Mouse (Mus musculus): ENCODE measurements around the gene Zdhhc23. TPM values are rescaled to one million over a fixed set of nuclear protein-coding genes. Genes with fewer than 3 reads are reported as not detected.

Gene Zdhhc23
- polyA plus RNA-seq, 1 experiment from 2014 or later, result 5.1 TPM

GRCm38 (mm10) chr16:43954913-43955312, 24.7 kb downstream of the Zdhhc23 start:
- WGBS, result 87% methylated on average over 6 of the region's 6 CpGs
- Histone ChIP-seq H3K9me3 (replicated peaks; ENCODE audit: control insufficient read depth, low read length, poor library complexity, severe bottlenecking) (no peaks in the 10 kb centered on the region), H3K27ac (ENCODE audit: low read length) (no peak overlapping the region), H3K27me3 (ENCODE audit: control insufficient read depth, insufficient read depth, low read depth, low read length) (no peaks in the 10 kb centered on the region), H3K4me1 (ENCODE audit: control insufficient read depth, insufficient read depth, low read length) (no peaks in the 10 kb centered on the region), H3K36me3 (ENCODE audit: control insufficient read depth, insufficient read depth, low read length) (no peaks in the 10 kb centered on the region), H3K4me3 (ENCODE audit: low read depth, low read length) (no peak overlapping the region), H3K4me2 (ENCODE audit: low read length) (no peak overlapping the region), H3K9ac (ENCODE audit: low read depth, low read length) (no peak overlapping the region)
- ATAC-seq, result no peak

DNA sequence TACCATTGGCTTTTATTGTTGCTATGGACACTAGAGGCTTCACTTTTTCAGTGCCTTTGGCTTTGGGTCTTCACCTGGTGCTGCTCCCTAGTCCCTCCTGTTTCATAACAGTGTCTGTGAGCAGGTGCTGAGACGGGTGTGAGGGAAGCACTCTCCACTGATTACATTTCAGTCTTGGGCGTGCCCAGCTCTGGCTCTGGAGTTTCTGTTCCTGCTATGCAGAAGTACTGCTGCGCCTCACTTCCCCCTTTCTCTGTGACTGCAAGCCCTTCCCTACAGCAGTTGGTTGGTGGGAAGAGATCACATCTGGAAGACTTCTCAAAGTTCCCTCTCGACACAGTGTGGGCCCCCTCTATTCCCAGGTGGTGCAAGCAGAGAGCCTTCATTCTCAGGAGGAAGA, 28.0 kb downstream of the Zdhhc23 start:
- Histone ChIP-seq H3K27me3 (ENCODE audit: control insufficient read depth, insufficient read depth, low read depth, low read length) (no peaks in the 10 kb centered on the region), H3K9me3 (replicated peaks; ENCODE audit: control insufficient read depth, low read length, poor library complexity, severe bottlenecking) (no peaks in the 10 kb centered on the region), H3K36me3 (ENCODE audit: control insufficient read depth, insufficient read depth, low read length) (no peaks in the 10 kb centered on the region), H3K27ac (ENCODE audit: low read length) (no peak overlapping the region), H3K4me3 (ENCODE audit: low read depth, low read length) (no peak overlapping the region), H3K4me1 (ENCODE audit: control insufficient read depth, insufficient read depth, low read length) (no peaks in the 10 kb centered on the region), H3K4me2 (ENCODE audit: low read length) (no peak overlapping the region), H3K9ac (ENCODE audit: low read depth, low read length) (no peak overlapping the region)
- ATAC-seq, result peak; percentile 21; the same call in 1 of the 2 replicates
- WGBS, result 84% methylated on average over 4 of the region's 4 CpGs

DNA sequence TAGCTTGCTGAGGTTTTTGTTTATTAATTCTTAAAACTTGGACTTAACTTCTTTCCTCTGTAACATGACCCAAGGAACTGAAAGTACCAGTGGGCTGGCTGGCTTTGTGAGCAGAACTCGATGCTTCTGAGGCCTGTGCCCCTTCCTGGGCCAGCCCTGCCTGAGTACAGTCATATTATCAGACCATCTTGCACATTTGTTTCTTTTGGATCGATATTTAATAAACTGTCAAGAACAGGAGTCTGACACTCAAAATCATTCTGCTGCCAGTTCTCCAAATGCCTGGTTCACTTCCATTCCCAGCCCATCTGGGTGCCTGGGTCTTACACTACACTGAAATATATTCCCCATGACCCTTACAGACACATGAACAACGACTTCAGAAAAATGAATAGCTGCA, 33.7 kb downstream of the Zdhhc23 start:
- no peak overlapping the region for H3K27ac ChIP-seq (ENCODE audit: low read length)
- no peak overlapping the region for H3K9ac ChIP-seq (ENCODE audit: low read depth, low read length)
- no peak for ATAC-seq

DNA sequence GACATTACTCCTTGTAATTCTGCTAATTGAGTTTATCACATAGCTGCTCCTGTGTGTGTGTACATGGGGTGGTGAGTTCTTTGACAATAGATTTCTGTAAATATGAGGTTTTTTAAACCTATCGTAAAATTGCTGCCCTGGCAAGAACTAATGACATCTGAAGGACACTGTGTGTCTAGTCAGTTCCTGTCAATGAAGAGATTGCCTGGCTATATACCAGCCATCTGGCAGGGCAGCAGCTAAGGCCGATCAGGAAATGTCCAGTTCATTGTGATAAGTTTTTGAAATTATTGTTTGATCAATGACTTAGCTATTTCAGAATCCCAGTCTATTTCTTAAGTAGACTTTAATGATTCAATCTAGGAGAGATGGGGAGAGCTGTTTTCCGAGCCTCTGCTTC, 34.2 kb downstream of the Zdhhc23 start:
- no peak overlapping the region for H3K4me2 ChIP-seq (ENCODE audit: low read length)
- no peak overlapping the region for H3K4me3 ChIP-seq (ENCODE audit: low read depth, low read length)
- no peak overlapping the region for H3K9ac ChIP-seq (ENCODE audit: low read depth, low read length)
- no peak for ATAC-seq
- H3K27ac ChIP-seq (ENCODE audit: low read length), result no peak overlapping the region
- H3K4me1 ChIP-seq (ENCODE audit: control insufficient read depth, insufficient read depth, low read length), result no peaks in the 10 kb centered on the region
- no peaks in the 10 kb centered on the region for H3K9me3 ChIP-seq (replicated peaks; ENCODE audit: control insufficient read depth, low read length, poor library complexity, severe bottlenecking)
- H3K27me3 ChIP-seq (ENCODE audit: control insufficient read depth, insufficient read depth, low read depth, low read length), result no peaks in the 10 kb centered on the region
- no peaks in the 10 kb centered on the region for H3K36me3 ChIP-seq (ENCODE audit: control insufficient read depth, insufficient read depth, low read length)
- 82% methylated on average over 3 of the region's 3 CpGs for WGBS

More for the DNA sequence above, 33.7 kb downstream of the Zdhhc23 start:
- H3K4me3 ChIP-seq (ENCODE audit: low read depth, low read length), result no peak overlapping the region
- H3K9me3 ChIP-seq (replicated peaks; ENCODE audit: control insufficient read depth, low read length, poor library complexity, severe bottlenecking), result no peaks in the 10 kb centered on the region
- no peaks in the 10 kb centered on the region for H3K4me1 ChIP-seq (ENCODE audit: control insufficient read depth, insufficient read depth, low read length)
- 76% methylated on average over 3 of the region's 3 CpGs for WGBS
- H3K4me2 ChIP-seq (ENCODE audit: low read length), result no peak overlapping the region
- no peaks in the 10 kb centered on the region for H3K36me3 ChIP-seq (ENCODE audit: control insufficient read depth, insufficient read depth, low read length)
- H3K27me3 ChIP-seq (ENCODE audit: control insufficient read depth, insufficient read depth, low read depth, low read length), result no peaks in the 10 kb centered on the region

DNA sequence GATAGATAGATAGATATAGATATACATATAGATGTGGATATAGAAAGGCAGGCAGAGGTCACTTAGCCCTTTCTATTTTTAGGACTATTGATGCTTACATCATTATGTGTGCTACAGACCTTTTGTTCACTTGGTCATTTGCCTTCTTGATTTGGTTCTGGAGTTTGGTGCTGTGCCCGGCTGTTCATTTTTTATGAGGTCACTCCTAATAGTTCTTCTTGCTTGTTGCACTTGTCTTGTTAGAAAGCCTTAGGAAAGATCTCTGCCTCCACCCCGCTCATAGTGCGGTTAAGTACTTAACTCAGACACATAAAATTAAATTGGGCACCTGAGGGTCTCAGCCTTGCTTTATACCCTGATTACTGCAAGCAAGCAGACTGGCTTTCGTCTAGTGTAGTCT, 38.7 kb downstream of the Zdhhc23 start:
- Histone ChIP-seq H3K4me3 (ENCODE audit: low read depth, low read length) (no peak overlapping the region), H3K9me3 (replicated peaks; ENCODE audit: control insufficient read depth, low read length, poor library complexity, severe bottlenecking) (no peaks in the 10 kb centered on the region), H3K4me1 (ENCODE audit: control insufficient read depth, insufficient read depth, low read length) (no peaks in the 10 kb centered on the region), H3K27me3 (ENCODE audit: control insufficient read depth, insufficient read depth, low read depth, low read length) (no peaks in the 10 kb centered on the region), H3K36me3 (ENCODE audit: control insufficient read depth, insufficient read depth, low read length) (no peaks in the 10 kb centered on the region), H3K27ac (ENCODE audit: low read length) (no peak overlapping the region), H3K4me2 (ENCODE audit: low read length) (no peak overlapping the region), H3K9ac (ENCODE audit: low read depth, low read length) (no peak overlapping the region)
- no peak for ATAC-seq
- WGBS, result 91% methylated on average over 4 of the region's 4 CpGs

- no peaks in the 10 kb centered on the region for H3K36me3 ChIP-seq (ENCODE audit: control insufficient read depth, insufficient read depth, low read length)
- no peak overlapping the region for H3K9ac ChIP-seq (ENCODE audit: low read depth, low read length)
- no peak for ATAC-seq
- H3K27ac ChIP-seq (ENCODE audit: low read length), result no peak overlapping the region
- H3K27me3 ChIP-seq (ENCODE audit: control insufficient read depth, insufficient read depth, low read depth, low read length), result no peaks in the 10 kb centered on the region
- no peaks in the 10 kb centered on the region for H3K9me3 ChIP-seq (replicated peaks; ENCODE audit: control insufficient read depth, low read length, poor library complexity, severe bottlenecking)
- 78% methylated on average over 3 of the region's 3 CpGs for WGBS
- no peaks in the 10 kb centered on the region for H3K4me1 ChIP-seq (ENCODE audit: control insufficient read depth, insufficient read depth, low read length)
- no peak overlapping the region for H3K4me3 ChIP-seq (ENCODE audit: low read depth, low read length)
- H3K4me2 ChIP-seq (ENCODE audit: low read length), result no peak overlapping the region
Measured at GRCm38 (mm10) chr16:43935892-43936291, 43.7 kb downstream of the Zdhhc23 start.

DNA sequence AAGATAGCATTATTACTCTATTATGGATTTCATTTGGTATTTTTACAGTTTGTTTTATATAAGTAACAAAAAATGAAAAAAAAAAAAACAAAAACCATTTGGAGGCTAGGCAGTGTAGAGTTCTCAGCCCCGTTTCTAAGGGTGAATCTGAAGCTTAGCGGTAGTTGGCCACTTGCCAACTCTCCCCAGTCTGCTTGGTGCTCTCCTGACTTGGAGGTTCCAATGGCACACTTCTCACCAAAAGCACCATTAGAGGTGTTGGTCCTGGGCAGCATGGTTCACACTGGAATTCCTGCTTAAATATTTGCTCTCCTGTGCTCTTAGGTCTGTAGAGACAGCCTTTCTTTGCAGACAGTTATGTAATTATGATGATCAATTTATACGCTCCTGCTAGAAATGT, 44.2 kb downstream of the Zdhhc23 start:
- 82% methylated on average over 3 of the region's 3 CpGs for WGBS
- Histone ChIP-seq H3K4me3 (ENCODE audit: low read depth, low read length) (no peak overlapping the region), H3K27ac (ENCODE audit: low read length) (no peak overlapping the region), H3K9me3 (replicated peaks; ENCODE audit: control insufficient read depth, low read length, poor library complexity, severe bottlenecking) (no peaks in the 10 kb centered on the region), H3K4me2 (ENCODE audit: low read length) (no peak overlapping the region), H3K27me3 (ENCODE audit: control insufficient read depth, insufficient read depth, low read depth, low read length) (no peaks in the 10 kb centered on the region), H3K9ac (ENCODE audit: low read depth, low read length) (no peak overlapping the region), H3K36me3 (ENCODE audit: control insufficient read depth, insufficient read depth, low read length) (no peaks in the 10 kb centered on the region), H3K4me1 (ENCODE audit: control insufficient read depth, insufficient read depth, low read length) (no peaks in the 10 kb centered on the region)
- ATAC-seq, result no peak

GRCm38 (mm10) chr16:43934856-43935255, 44.7 kb downstream of the Zdhhc23 start:
- no peak overlapping the region for H3K27ac ChIP-seq (ENCODE audit: low read length)
- H3K36me3 ChIP-seq (ENCODE audit: control insufficient read depth, insufficient read depth, low read length), result no peaks in the 10 kb centered on the region
- 87% methylated on average over 8 of the region's 8 CpGs for WGBS
- no peak overlapping the region for H3K9ac ChIP-seq (ENCODE audit: low read depth, low read length)
- H3K4me1 ChIP-seq (ENCODE audit: control insufficient read depth, insufficient read depth, low read length), result no peaks in the 10 kb centered on the region
- H3K9me3 ChIP-seq (replicated peaks; ENCODE audit: control insufficient read depth, low read length, poor library complexity, severe bottlenecking), result no peaks in the 10 kb centered on the region
- H3K27me3 ChIP-seq (ENCODE audit: control insufficient read depth, insufficient read depth, low read depth, low read length), result no peaks in the 10 kb centered on the region
- H3K4me2 ChIP-seq (ENCODE audit: low read length), result no peak overlapping the region
- H3K4me3 ChIP-seq (ENCODE audit: low read depth, low read length), result no peak overlapping the region
- ATAC-seq, result no peak

DNA sequence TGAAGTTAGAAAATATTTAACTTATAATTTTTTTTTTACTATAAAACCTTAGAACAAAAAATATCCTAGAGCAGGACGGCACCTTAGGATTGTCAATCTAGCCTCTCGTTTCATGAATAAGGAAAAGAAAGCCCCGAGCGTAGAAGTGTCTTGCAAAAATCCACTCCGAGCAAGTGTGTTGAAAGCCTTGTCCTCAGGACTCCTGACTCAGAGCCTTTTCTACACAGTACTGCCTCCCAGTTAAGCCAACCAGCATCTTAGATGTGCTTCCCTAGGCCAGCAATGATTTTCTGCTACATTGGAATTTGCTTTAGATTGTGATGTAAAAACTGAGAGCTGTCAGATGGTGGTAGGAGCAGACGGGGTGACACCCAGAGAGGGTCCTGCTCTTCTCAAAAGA, 46.5 kb downstream of the Zdhhc23 start:
- H3K9ac ChIP-seq (ENCODE audit: low read depth, low read length), result no peak overlapping the region
- no peaks in the 10 kb centered on the region for H3K27me3 ChIP-seq (ENCODE audit: control insufficient read depth, insufficient read depth, low read depth, low read length)
- no peak overlapping the region for H3K27ac ChIP-seq (ENCODE audit: low read length)
- H3K36me3 ChIP-seq (ENCODE audit: control insufficient read depth, insufficient read depth, low read length), result no peaks in the 10 kb centered on the region
- no peaks in the 10 kb centered on the region for H3K9me3 ChIP-seq (replicated peaks; ENCODE audit: control insufficient read depth, low read length, poor library complexity, severe bottlenecking)
- H3K4me2 ChIP-seq (ENCODE audit: low read length), result no peak overlapping the region
- H3K4me3 ChIP-seq (ENCODE audit: low read depth, low read length), result no peak overlapping the region
- ATAC-seq, result no peak
- 81% methylated on average over 6 of the region's 6 CpGs for WGBS
- no peaks in the 10 kb centered on the region for H3K4me1 ChIP-seq (ENCODE audit: control insufficient read depth, insufficient read depth, low read length)

GRCm38 (mm10) chr16:43932319-43932718, 47.3 kb downstream of the Zdhhc23 start:
- no peak overlapping the region for H3K27ac ChIP-seq (ENCODE audit: low read length)
- H3K4me2 ChIP-seq (ENCODE audit: low read length), result no peak overlapping the region
- no peaks in the 10 kb centered on the region for H3K9me3 ChIP-seq (replicated peaks; ENCODE audit: control insufficient read depth, low read length, poor library complexity, severe bottlenecking)
- no peaks in the 10 kb centered on the region for H3K4me1 ChIP-seq (ENCODE audit: control insufficient read depth, insufficient read depth, low read length)
- no peak for ATAC-seq
- no peak overlapping the region for H3K4me3 ChIP-seq (ENCODE audit: low read depth, low read length)
- no peaks in the 10 kb centered on the region for H3K36me3 ChIP-seq (ENCODE audit: control insufficient read depth, insufficient read depth, low read length)
- H3K27me3 ChIP-seq (ENCODE audit: control insufficient read depth, insufficient read depth, low read depth, low read length), result no peaks in the 10 kb centered on the region
- no peak overlapping the region for H3K9ac ChIP-seq (ENCODE audit: low read depth, low read length)
- WGBS, result 90% methylated on average over 7 of the region's 7 CpGs
